Mouse (Mus musculus): ENCODE measurements around the gene Ppp1r3a. TPM values are rescaled to one million over a fixed set of nuclear protein-coding genes. Genes with fewer than 3 reads are reported as not detected.

The Ppp1r3a gene
- polyA plus RNA-seq (2017; shearing (Covaris generic)), result under 1 TPM in 1 of 2 experiments, not detected in 1; 0.02 TPM

DNA sequence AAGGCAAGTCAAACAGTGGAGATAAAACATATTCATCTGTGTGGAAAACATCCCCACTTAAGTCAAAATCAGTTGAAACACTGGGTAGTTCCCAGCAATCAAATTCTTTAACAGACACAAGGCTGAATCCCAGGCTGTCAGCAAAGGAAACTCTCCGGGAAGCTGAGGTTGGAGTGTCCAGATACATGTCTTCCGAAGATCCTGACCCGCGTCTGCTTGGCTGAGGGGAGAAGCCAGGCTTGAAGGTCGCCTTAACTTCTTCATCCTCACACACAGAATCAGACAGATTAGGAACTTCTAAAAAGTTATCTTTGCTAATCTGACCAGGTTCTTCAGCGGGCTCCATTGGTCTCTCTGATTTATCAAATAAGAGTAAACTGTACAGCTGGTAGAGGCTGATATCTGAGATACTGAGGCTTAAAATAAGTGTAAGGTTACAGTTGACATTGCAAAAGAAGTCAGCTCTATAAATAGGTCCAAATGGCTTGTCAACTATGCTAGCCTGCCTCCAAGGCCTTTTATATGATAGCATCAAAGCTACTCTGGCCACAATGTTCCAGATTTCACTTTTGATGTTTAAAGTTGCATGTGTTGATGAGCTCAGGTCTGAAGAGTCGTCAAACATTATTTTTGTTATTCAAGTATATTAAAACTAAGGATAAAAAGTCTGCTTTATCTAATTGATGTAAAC, at the start of gene Ppp1r3a:
TSS of gene Ppp1r3a (minus strand) at position 374 of the 691 bp plus-strand sequence.

Other genes with a start within 250 kb of the Ppp1r3a start
- under 1 TPM; 0.13 to 0.86 TPM for gene Foxp2, start 146.1 kb upstream of the Ppp1r3a start, polyA plus RNA-seq (2017; shearing (Covaris generic))